Mouse (Mus musculus): ENCODE measurements around the gene Cox10. TPM values are rescaled to one million over a fixed set of nuclear protein-coding genes. Genes with fewer than 3 reads are reported as not detected.
"Not testable (repeated sequence)": the region's sequence is repeated elsewhere in the genome, so short reads cannot be mapped to it uniquely, and the experiment has no call there.

Cox10 gene
- total RNA-seq (2018; cell fraction: chromatin; rRNA removed): 10 to 100 TPM in 21 of 26 experiments, 1 to 10 TPM in 5; 7.8 to 32.5 (median 19.3) TPM
- 10 to 100 TPM in 13 of 26 experiments, 1 to 10 TPM in 13; 5.3 to 12.9 (median 10.0) TPM for total RNA-seq (2018; cell fraction: cytosol; rRNA removed)
- 10 to 100 TPM in 19 of 26 experiments, 1 to 10 TPM in 7; 6.4 to 36.9 (median 14.2) TPM for total RNA-seq (2018; cell fraction: nucleus; rRNA removed)
- 7.0 to 13.7 TPM (median 7.3 TPM) in 3 replicates for polyA plus RNA-seq (2018)

- Histone ChIP-seq H3K36me3 (ENCODE audit: inconsistent target) (0 out of 2 replicates have a peak, but pooled peaks cover 4% of the 10 kb centered on the region), H3K27ac (peak within 1 kb of the TSS; percentile 35), H3K79me2 (ENCODE audit: inconsistent target) (peaks cover 31% of the 10 kb centered on the region), H3K4me3 (ENCODE audit: inconsistent target) (peak within 1 kb of the TSS; percentile 97)
- WGBS (ENCODE audit: missing documents): under 1% methylated on average over 40 of the region's 45 CpGs
Observed at GRCm38 (mm10) chr11:64078956-64079726, at the start of gene Cox10. Gene Cox10 (minus strand): TSS chr11:64079468.

DNA sequence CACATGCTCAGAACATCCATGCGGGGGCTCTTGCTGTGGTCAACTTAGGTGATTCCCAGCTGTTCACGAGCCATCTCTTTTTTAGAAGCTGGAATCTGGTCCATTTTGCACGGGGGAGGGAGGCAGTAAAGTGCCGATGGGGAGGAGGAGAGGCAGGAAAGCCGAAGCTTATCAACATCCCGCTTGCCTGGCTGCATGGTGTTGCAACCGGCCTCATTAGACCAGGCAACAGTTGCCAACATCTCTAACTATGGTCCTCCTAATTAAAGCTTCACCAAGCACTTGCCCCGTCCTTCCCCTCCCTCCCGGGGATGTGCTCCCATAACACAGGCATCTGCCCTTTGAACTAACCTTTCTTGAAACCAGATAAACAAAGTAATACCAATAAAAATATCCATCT lies 48.7 kb upstream of the Cox10 start:
- no peak overlapping the region for H3K27ac ChIP-seq
- 65% methylated on average over 8 of the region's 9 CpGs for WGBS (ENCODE audit: missing documents)
- H3K36me3 ChIP-seq (ENCODE audit: inconsistent target): no peaks in the 10 kb centered on the region
- no peak overlapping the region for H3K4me3 ChIP-seq (ENCODE audit: inconsistent target)
- no peaks in the 10 kb centered on the region for H3K79me2 ChIP-seq (ENCODE audit: inconsistent target)

DNA sequence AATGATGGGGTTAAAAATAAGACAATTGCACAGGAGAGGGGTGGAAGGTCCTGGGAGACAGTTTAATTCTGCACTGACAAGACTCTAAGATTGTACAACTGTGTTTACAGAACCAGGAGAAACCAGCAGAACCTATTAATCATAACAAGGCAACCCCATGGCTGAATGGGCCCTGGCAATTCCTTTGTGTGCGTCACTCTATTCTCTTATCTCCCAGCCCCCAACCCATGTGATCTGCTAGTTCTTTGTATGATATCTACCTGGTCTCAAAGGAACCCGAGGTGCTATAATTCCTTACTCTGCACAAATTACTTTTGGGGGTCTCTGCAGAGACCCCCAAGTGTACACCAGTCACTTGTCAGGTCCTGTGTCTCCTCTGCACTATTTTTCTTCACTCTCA lies 46.2 kb upstream of the Cox10 start:
- Histone ChIP-seq H3K79me2 (ENCODE audit: inconsistent target) (no peaks in the 10 kb centered on the region), H3K4me3 (ENCODE audit: inconsistent target) (no peak overlapping the region), H3K27ac (no peak overlapping the region), H3K36me3 (ENCODE audit: inconsistent target) (no peaks in the 10 kb centered on the region)
- WGBS (ENCODE audit: missing documents): 83% methylated on average over 2 of the region's 2 CpGs

DNA sequence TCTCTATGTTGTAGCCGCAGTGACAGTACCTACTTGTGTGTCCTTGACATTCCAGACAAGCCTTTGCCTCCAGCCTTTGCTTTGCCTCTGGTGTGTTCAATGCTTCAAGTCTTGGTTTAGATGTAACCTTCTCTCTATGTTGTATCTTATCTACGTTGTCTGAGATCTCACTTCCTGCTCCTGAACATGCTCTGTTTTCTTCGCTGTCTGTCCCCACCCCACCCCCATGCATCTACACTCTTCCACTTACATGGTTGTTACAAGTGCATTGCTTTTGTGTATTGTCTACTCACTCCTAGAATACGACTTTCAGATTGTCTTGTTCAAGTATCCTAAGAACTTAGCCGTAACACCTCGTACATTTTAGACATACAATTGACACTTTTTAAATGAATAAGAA lies 43.9 kb upstream of the Cox10 start:
- 87% methylated on average over 6 of the region's 6 CpGs for WGBS (ENCODE audit: missing documents)
- not testable (repeated sequence) for H3K27ac ChIP-seq; H3K4me3 ChIP-seq (ENCODE audit: inconsistent target); H3K36me3 ChIP-seq (ENCODE audit: inconsistent target); H3K79me2 ChIP-seq (ENCODE audit: inconsistent target)

DNA sequence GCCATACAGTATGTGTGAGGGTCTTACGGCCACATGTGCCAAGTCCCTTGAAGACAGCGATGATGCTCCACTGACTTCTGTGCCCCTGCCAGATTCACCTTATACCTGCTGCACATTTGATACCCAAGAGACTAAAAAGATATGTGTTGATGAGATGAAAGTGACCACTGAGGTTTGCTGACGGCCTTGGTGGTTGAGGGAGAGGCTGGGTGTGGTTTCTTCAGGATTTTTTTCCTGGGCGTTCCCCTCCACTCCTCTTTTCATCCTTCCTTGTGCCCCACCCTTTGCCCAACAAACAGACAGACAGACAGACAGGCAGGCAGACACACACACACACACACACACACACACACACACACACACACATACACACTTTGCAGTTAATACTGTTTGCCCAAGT lies 37.4 kb upstream of the Cox10 start:
- WGBS (ENCODE audit: missing documents): 83% methylated on average over 4 of the region's 4 CpGs
- no peak overlapping the region for H3K27ac ChIP-seq
- H3K79me2 ChIP-seq (ENCODE audit: inconsistent target): no peaks in the 10 kb centered on the region
- no peak overlapping the region for H3K4me3 ChIP-seq (ENCODE audit: inconsistent target)
- no peaks in the 10 kb centered on the region for H3K36me3 ChIP-seq (ENCODE audit: inconsistent target)

GRCm38 (mm10) chr11:64115822-64116221 lies 36.6 kb upstream of the Cox10 start:
- WGBS (ENCODE audit: missing documents): 86% methylated on average over 2 of the region's 2 CpGs
- Histone ChIP-seq H3K79me2 (ENCODE audit: inconsistent target) (no peaks in the 10 kb centered on the region), H3K4me3 (ENCODE audit: inconsistent target) (no peak overlapping the region), H3K27ac (no peak overlapping the region), H3K36me3 (ENCODE audit: inconsistent target) (no peaks in the 10 kb centered on the region)

DNA sequence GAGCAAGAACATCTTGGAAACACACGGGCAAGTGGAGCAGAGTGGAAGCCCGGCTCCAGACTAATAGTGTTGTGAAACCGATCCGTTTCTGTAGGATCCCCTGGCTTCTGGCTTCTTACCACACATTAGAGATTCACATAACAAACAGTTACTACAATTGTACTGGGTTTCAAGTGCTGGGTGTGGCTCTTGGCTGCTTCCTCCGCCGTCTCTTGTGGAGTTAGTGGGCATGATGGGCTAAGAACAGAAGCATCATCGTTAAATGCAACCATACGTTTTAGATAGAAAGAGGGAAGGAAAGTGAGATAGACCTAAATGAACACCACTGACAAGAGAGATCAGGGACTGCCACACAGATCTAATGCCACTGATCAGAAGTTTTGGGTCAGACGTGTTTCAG lies 35.8 kb upstream of the Cox10 start:
- Histone ChIP-seq H3K36me3 (ENCODE audit: inconsistent target) (no peaks in the 10 kb centered on the region), H3K4me3 (ENCODE audit: inconsistent target) (no peak overlapping the region), H3K27ac (no peak overlapping the region), H3K79me2 (ENCODE audit: inconsistent target) (no peaks in the 10 kb centered on the region)
- 79% methylated on average over 9 of the region's 9 CpGs for WGBS (ENCODE audit: missing documents)

GRCm38 (mm10) chr11:64100060-64100459 lies 20.8 kb upstream of the Cox10 start:
- WGBS (ENCODE audit: missing documents): 100% methylated on average over 5 of the region's 5 CpGs
- no peaks in the 10 kb centered on the region for H3K36me3 ChIP-seq (ENCODE audit: inconsistent target)

GRCm38 (mm10) chr11:64093058-64093457 lies 13.8 kb upstream of the Cox10 start:
- WGBS (ENCODE audit: missing documents): 88% methylated on average over 4 of the region's 4 CpGs

More at GRCm38 (mm10) chr11:64100060-64100459, 20.8 kb upstream of the Cox10 start:
- H3K4me3 ChIP-seq (ENCODE audit: inconsistent target): no peak overlapping the region
- H3K79me2 ChIP-seq (ENCODE audit: inconsistent target): no peaks in the 10 kb centered on the region
- no peak overlapping the region for H3K27ac ChIP-seq

GRCm38 (mm10) chr11:64091150-64091549 lies 11.9 kb upstream of the Cox10 start:
- Histone ChIP-seq H3K4me3 (ENCODE audit: inconsistent target) (no peak overlapping the region), H3K36me3 (ENCODE audit: inconsistent target) (no peaks in the 10 kb centered on the region), H3K27ac (no peak overlapping the region), H3K79me2 (ENCODE audit: inconsistent target) (no peaks in the 10 kb centered on the region)
- 96% methylated on average over 7 of the region's 7 CpGs for WGBS (ENCODE audit: missing documents)

More at GRCm38 (mm10) chr11:64093058-64093457, 13.8 kb upstream of the Cox10 start:
- no peak overlapping the region for H3K4me3 ChIP-seq (ENCODE audit: inconsistent target)
- no peaks in the 10 kb centered on the region for H3K36me3 ChIP-seq (ENCODE audit: inconsistent target)
- H3K79me2 ChIP-seq (ENCODE audit: inconsistent target): no peaks in the 10 kb centered on the region
- H3K27ac ChIP-seq: no peak overlapping the region

DNA sequence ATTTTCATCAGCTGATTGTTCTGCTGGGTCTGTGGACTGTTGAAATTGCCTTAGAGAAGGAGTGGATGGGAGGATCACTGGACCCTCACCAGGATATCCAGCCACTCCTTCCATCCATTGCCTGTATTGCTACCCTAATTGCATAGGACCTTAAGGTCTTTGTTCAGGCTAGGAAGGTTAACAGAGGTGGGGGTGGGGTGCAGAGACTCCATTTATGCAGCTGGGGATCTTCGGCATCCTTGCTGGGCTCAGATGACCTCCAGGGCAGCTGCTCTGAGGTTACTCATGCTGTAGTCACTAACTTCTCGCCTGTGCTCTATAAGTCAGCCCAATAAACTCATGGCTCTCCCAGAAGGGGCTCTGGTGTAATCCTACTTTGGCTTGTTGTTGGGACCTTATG lies 10.4 kb upstream of the Cox10 start:
- Histone ChIP-seq H3K27ac (no peak overlapping the region), H3K36me3 (ENCODE audit: inconsistent target) (no peaks in the 10 kb centered on the region), H3K79me2 (ENCODE audit: inconsistent target) (no peaks in the 10 kb centered on the region), H3K4me3 (ENCODE audit: inconsistent target) (no peak overlapping the region)
- WGBS (ENCODE audit: missing documents): 79% methylated on average over 2 of the region's 2 CpGs

- Histone ChIP-seq H3K4me3 (ENCODE audit: inconsistent target) (no peak overlapping the region), H3K36me3 (ENCODE audit: inconsistent target) (0 out of 2 replicates have a peak, but pooled peaks cover 4% of the 10 kb centered on the region), H3K79me2 (ENCODE audit: inconsistent target) (no peaks in the 10 kb centered on the region), H3K27ac (no peak overlapping the region)
- WGBS (ENCODE audit: missing documents): 49% methylated on average over 5 of the region's 5 CpGs
Observed at GRCm38 (mm10) chr11:64085888-64086287, 6.6 kb upstream of the Cox10 start.

- peaks cover 31% of the 10 kb centered on the region for H3K79me2 ChIP-seq (ENCODE audit: inconsistent target)
- H3K27ac ChIP-seq: peak overlapping the region; percentile 35
- H3K4me3 ChIP-seq (ENCODE audit: inconsistent target): peak overlapping the region; percentile 97
- 0 out of 2 replicates have a peak, but pooled peaks cover 4% of the 10 kb centered on the region for H3K36me3 ChIP-seq (ENCODE audit: inconsistent target)
- WGBS (ENCODE audit: missing documents): 1% methylated on average over 8 of the region's 8 CpGs
Observed at GRCm38 (mm10) chr11:64079727-64080081, 436 bp upstream of the Cox10 start.

DNA sequence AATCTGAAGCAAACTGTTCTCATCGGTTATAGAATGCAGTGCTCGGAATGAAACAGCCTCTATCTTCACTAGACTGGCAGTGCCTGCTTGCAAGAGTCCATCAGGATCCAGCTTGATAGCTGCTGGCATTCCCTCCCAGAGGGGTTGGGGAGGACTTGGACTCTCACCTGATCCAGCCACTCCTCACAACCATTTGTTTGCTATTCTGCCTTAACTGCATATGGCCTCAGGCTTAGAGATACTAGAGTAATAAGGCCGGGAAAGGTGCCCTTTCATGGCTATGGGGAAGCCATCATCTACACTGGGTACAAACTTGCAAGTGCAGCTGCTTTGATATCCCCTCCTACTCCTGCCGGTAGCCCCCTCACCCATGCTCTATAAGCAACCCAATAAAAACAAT lies 3.1 kb downstream of the Cox10 start:
- Histone ChIP-seq H3K27ac (no peak overlapping the region), H3K4me3 (ENCODE audit: inconsistent target) (no peak overlapping the region), H3K36me3 (ENCODE audit: inconsistent target) (peaks cover under 1% of the 10 kb centered on the region), H3K79me2 (ENCODE audit: inconsistent target) (peaks cover 31% of the 10 kb centered on the region)
- WGBS (ENCODE audit: missing documents): 100% methylated on average over 4 of the region's 4 CpGs

GRCm38 (mm10) chr11:64073379-64073778 lies 5.9 kb downstream of the Cox10 start:
- Histone ChIP-seq H3K36me3 (ENCODE audit: inconsistent target) (peaks cover 13% of the 10 kb centered on the region), H3K27ac (no peak overlapping the region), H3K79me2 (ENCODE audit: inconsistent target) (peaks cover 23% of the 10 kb centered on the region), H3K4me3 (ENCODE audit: inconsistent target) (no peak overlapping the region)
- 91% methylated on average over 4 of the region's 4 CpGs for WGBS (ENCODE audit: missing documents)

All from macrophage (primary cell).